Mouse (Mus musculus) liver, embryonic 14.5 days (tissue): ENCODE measurements around the gene Dock4.

Source experiments
- CTCF ChIP-seq: IDR thresholded peaks from 2 replicates; pipeline ENCODE4 v1.5.1; 2016; ENCODE audit warnings: antibody characterized with exemption, low read depth, control low read depth
- EP300 ChIP-seq: IDR thresholded peaks from 2 replicates; pipeline ENCODE4 v1.6.1; 2016; ENCODE audit warnings: antibody characterized with exemption, low read depth

DNA sequence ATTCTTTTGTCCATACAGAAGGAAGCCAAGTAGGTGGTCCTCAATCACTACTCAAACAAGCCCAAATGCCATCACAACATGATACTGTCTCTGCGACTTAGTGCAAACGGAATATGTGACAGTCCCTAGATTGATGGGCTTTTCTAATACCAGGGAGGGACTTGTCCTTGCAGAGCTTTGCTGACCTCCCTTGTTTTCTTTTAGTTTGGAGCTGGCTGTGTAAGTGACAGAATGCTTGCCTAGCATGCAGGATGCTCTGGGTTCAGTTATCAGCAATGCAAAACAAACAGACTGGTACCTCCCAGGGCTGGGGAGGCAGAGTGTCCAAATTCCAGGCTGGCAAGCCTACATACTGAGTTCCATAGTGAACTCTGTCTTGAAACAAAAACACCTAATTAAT lies 7.7 kb upstream of the Dock4 start:
- no peak for TF ChIP-seq CTCF
- no peak for TF ChIP-seq EP300
